Mouse (Mus musculus): ENCODE measurements around the gene Fam198b.

Gene Fam198b

DNA sequence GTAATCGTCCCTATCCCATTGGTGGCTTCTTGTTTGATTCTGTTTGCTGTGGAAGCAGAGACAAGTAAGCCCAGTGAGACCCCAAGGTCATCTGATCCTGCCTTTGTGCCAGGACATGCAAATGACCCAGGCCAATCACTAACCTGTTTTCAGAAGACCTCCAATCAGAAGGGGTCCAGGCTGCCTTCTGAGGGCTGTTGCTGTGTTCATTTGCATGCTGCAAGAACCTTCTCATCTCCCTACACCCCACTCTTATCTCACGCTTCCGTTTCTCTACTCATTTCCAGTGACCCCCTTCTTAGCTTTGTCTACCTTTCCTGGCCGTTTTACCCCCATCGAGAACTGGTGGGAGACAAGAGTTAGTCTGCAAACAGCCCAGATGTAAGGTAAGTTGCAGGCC, at the start of gene Fam198b:
TSS of gene Fam198b (plus strand) at position 229 of the 400 bp plus-strand sequence.
- DNase-seq, result no peak

- DNase-seq, result peak; percentile 56
Observed at GRCm38 (mm10) chr3:79838751-79839150, 45.6 kb upstream of the Fam198b start.

DNA sequence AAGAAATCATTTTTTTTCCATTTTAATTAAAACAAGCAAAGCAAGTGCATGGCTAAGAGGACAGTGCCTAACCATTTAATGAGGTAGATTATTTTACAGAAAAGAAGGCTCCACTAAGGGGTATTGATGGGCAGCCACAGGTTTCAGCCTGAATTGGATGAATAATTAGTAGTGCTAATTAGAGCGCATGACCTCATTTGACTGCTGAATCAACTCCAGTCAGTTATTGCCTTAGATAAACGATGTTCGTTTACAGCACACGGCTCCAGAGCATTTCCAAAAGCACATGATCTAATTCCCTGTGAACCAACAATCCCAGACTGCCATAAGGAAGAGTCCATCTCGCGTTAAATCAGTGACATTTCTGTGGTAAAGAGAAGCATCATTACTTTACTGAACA, 42.9 kb upstream of the Fam198b start:
- DNase-seq, result peak; percentile 68

DNA sequence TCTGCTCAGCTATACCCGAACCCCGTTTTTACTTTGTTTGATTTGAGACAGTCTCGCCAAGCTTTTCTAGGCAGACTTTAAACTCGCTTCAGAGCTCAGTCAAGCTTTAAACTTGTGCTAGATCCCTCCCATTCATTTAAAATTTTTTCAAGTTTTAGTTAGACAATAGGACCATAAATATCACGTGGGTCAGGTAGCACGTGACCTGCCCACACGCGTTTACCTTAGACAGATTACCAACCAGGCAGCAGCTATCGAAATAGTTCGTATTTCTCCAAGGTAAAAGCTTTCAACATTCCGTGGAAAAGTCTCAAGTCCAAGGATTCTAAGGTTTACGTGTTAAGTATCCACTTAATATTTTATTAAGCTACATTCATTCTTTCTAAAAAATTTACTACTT, 42.2 kb upstream of the Fam198b start:
- DNase-seq, result peak; percentile 81

- DNase-seq, result peak; percentile 74
Observed at GRCm38 (mm10) chr3:79842616-79843016, 41.7 kb upstream of the Fam198b start.

- DNase-seq, result no peak
Observed at GRCm38 (mm10) chr3:79843999-79844398, 40.3 kb upstream of the Fam198b start.

- no peak for DNase-seq
Observed at GRCm38 (mm10) chr3:79846633-79847032, 37.7 kb upstream of the Fam198b start.

- DNase-seq, result no peak
Observed at GRCm38 (mm10) chr3:79848841-79849240, 35.5 kb upstream of the Fam198b start.

GRCm38 (mm10) chr3:79849621-79850020, 34.7 kb upstream of the Fam198b start:
- no peak for DNase-seq

- DNase-seq, result no peak
Observed at GRCm38 (mm10) chr3:79850656-79851055, 33.7 kb upstream of the Fam198b start.

GRCm38 (mm10) chr3:79852108-79852507, 32.2 kb upstream of the Fam198b start:
- no peak for DNase-seq

GRCm38 (mm10) chr3:79852654-79853166, 31.6 kb upstream of the Fam198b start, which contains the start of gene Tmem144:
Tmem144 (minus strand) TSS chr3:79852773.
- DNase-seq, result peak; percentile 92

DNA sequence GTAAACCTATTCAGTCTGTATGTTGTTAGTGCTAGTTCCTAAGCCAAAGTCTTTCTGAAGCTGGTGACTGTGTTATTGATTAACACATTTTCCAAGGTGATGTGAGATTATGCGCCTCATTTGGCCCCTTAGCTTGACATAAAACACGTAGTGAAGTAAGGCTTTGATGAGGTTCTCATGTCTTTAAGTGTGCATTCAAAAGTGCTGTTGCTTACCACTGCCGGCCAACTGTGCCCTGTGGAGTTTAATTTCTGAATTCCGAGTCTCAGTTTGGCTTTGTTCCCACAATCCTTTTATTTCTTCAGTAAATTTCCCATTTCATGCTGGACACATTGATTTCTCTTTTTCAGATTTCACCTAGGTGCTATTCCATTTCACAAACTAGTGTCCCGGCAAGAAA, 26.6 kb upstream of the Fam198b start:
- DNase-seq, result no peak

- DNase-seq, result no peak
Observed at GRCm38 (mm10) chr3:79858221-79858620, 26.1 kb upstream of the Fam198b start.

DNA sequence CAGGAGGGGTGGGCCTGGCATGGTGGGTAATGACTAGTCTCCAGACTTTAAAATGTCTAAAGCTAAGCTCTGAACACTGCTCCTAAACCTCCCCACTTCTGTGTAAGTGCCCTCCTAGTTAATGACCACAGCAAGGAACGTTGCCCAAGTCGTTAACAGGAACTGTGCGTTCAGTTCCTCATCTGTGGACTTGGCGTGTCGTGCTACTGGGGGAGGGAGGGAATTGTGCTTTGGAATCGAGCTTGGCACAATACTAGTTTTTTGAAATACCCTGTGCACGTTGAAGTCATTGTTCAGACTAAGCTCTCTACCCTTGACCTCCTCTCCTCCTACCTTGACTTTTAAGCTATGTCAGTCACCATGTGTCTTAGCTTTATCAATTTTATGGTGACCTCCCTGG, 19.5 kb upstream of the Fam198b start:
- no peak for DNase-seq

- no peak for DNase-seq
Observed at GRCm38 (mm10) chr3:79866089-79866488, 18.2 kb upstream of the Fam198b start.

GRCm38 (mm10) chr3:79866526-79866925, 17.8 kb upstream of the Fam198b start:
- DNase-seq, result no peak

DNA sequence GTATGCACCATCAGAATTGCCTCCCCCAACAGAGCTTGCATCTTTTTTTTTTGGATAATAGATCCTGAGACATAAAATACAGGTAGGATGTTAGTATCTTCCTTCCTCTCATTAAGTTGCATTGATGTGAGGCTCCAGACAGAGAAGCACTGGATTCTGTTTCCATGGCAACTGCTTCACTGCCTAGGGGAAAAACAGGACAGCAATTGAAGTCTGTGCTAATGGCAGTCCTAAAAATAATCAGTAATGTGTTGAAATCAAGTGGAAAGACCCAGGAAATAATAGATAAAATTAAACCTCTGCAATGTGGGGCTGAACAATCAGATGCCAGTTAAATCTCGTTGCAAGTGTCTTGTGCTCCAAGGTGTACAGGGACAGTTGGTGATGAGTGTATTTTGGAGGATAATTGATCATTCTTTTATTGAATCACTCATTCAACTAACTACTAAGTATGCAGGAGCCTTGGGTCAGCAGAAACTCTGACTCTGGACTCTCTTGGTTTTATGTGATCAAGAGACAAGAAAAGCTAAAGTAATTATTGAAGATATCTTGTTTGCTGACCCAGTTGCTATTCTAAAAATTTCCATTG, 17.1 kb upstream of the Fam198b start:
- peak; percentile 61 for DNase-seq

DNA sequence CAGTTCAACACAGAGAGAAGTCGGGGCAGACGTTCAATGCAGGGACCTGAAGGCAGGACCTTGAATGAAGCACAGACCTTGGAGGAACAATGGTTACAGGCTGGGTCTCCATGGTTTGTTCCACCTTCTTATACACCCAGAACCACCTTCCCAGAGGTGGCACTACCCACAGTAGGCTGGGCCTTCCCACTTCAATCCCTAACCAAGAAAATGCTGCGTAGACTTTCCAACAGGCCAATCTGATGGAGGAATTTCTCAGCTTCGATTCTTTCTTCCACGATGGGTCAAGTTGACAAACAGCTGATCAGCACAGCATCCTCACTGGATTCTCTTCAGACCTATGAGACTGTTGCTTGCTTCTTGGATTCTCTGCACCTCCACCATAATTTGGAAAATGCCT, 8.9 kb upstream of the Fam198b start:
- no peak for DNase-seq

- DNase-seq, result no peak
Observed at GRCm38 (mm10) chr3:79878350-79878749, 6.0 kb upstream of the Fam198b start.

DNA sequence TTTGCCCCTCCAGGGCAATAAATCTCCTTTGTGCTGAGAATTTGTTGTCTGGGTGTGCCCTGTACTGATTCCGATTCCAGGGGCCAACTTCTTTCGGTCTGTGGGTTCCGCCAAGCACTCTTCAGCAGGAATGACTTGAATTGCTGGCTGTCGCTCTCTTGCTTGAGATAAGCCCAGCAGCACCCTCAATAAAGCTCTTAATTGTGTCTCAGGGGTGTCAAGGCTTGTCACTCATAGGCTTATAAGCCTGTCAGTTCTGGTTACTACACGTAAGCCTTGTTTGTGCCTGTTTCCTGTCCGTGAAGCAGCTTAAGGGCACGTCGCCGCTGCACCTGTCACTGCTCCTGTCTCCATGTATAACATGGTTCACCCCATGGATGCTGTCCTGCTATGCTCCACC, 5.1 kb upstream of the Fam198b start:
- peak; percentile 54 for DNase-seq

GRCm38 (mm10) chr3:79881645-79882044, 2.7 kb upstream of the Fam198b start:
- no peak for DNase-seq

- DNase-seq, result peak; percentile 62
Observed at GRCm38 (mm10) chr3:79883092-79883491, 1.2 kb upstream of the Fam198b start.

DNA sequence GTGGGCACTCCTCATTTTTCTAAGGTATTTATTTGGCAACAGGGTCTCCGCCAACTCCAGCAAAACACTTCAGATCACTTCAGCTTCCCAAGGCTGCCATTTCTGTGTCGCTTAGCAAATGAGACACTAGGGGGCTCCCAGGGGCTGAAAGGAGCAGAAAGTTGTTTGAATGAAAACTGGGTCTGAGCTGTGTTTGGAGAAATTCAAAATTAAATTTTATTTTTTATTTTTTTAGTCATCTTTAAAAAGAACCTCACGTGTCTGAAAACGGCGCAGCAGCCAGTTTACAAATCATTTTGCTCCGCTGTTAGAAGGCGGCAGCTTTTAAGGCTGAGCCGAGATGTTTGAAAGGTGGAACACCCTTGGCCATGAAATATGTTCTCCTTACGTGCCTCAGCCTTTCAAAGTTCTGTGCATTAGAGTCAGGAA, 442 bp downstream of the Fam198b start:
- DNase-seq, result peak; percentile 43

Measured in retina, postnatal 1 day (tissue).